10 mouse cellular contexts compared by ENCODE assay signal in the genomic region with DNA sequence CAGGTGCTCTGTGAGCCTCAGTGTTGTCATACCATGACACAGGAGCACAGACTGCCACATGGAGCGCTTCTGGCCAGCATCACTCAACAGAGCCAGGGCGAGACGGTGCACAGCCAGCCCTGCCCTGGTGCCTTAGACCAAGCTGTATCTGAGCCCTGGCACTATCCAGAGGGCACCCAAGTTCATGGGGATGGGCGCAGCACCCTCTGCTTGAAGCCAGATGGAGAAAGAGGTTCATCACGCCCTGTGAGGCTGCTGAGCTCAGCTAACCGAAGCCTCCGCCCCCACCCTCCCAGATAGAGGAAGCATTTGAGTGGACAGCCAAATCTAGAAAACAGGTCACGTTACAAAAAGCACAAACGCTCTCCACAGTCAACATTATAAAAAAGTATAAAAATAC. TPM values are rescaled to one million over a fixed set of nuclear protein-coding genes. Genes with fewer than 3 reads are reported as not detected.
DNase-seq lines count a peak whose midpoint lies in the region; ATAC-seq and TF ChIP-seq lines count a peak whose summit lies in the region.
"Had no signal": no experiment of that assay in that cellular context is flagged by ENCODE, and none has a peak within 500 bp of the region (broad histone marks: within the 10 kb centered on the region; RNA-seq: fewer than 3 reads in every experiment).

No protein-coding gene starts in this region.

- TF ChIP-seq CTCF in cerebellum, adult 2 months (IDR thresholded peaks at IDR 0.05; ENCODE audit: borderline replicate concordance, insufficient read depth, low read depth, low read length), result no peak

- H3K36me3 ChIP-seq in kidney, embryonic 15.5 days, result peaks cover 75% of the 10 kb centered on the region
- peaks cover 22% of the 10 kb centered on the region; the same call in 1 of the 2 replicates for H3K36me3 ChIP-seq in heart, embryonic 15.5 days

- H3K9ac ChIP-seq in kidney, embryonic 15.5 days, result no peak overlapping the region
- no peak overlapping the region for H3K9ac ChIP-seq in heart, embryonic 15.5 days
- H3K9ac ChIP-seq: hindbrain, embryonic 14.5 days; lung, embryonic 15.5 days had no signal

- H3K27ac ChIP-seq in cerebellum, adult 2 months (ENCODE audit: insufficient read depth, low read length), result peak overlapping the region; percentile 15; the same call in 1 of the 2 replicates
- peak overlapping the region; percentile 45; the same call in 1 of the 2 replicates for H3K27ac ChIP-seq in kidney, embryonic 15.5 days
- H3K27ac ChIP-seq in heart, embryonic 15.5 days, result peak overlapping the region; percentile 49
- H3K27ac ChIP-seq: hindbrain, embryonic 14.5 days had no signal

- no peaks in the 10 kb centered on the region for H3K9me3 ChIP-seq in kidney, embryonic 15.5 days (replicated peaks)
- no peaks in the 10 kb centered on the region for H3K9me3 ChIP-seq in heart, embryonic 15.5 days (replicated peaks)
- H3K9me3 ChIP-seq: lung, embryonic 15.5 days had no signal

- WGBS in cerebellum, adult 2 months, result 21% methylated on average over 9 of the region's 9 CpGs
- WGBS in kidney, embryonic 15.5 days, result 59% methylated on average over 9 of the region's 9 CpGs
- WGBS in heart, embryonic 15.5 days, result 44% methylated on average over 9 of the region's 9 CpGs

- H3K4me3 ChIP-seq in cerebellum, adult 2 months (replicated peaks; ENCODE audit: insufficient read depth, low read depth, low read length), result no peak overlapping the region
- no peak overlapping the region for H3K4me3 ChIP-seq in kidney, embryonic 15.5 days (replicated peaks)
- H3K4me3 ChIP-seq in heart, embryonic 15.5 days, result no peak overlapping the region
- H3K4me3 ChIP-seq: lung, embryonic 15.5 days had no signal

- no peak for DNase-seq in cerebellum, adult 2 months
- no peak for DNase-seq in cerebellum, postnatal 4 days (ENCODE audit: low spot score in 2 of 2)
- DNase-seq in kidney, adult 11 months, result no peak
- peak; percentile 77 for DNase-seq in MN1 (ENCODE audit: low spot score)
- DNase-seq in natural killer cell, adult 2 months (ENCODE audit: low spot score in 2 of 2), result no peak
- no peak for DNase-seq in urinary bladder, postnatal 4 days (ENCODE audit: low spot score in 2 of 2)

- peaks cover 37% of the 10 kb centered on the region for H3K4me1 ChIP-seq in cerebellum, adult 2 months (ENCODE audit: control insufficient read depth, insufficient read depth, low read length)
- peaks cover 54% of the 10 kb centered on the region for H3K4me1 ChIP-seq in kidney, embryonic 15.5 days
- peaks cover 76% of the 10 kb centered on the region for H3K4me1 ChIP-seq in heart, embryonic 15.5 days (replicated peaks)

- H3K4me2 ChIP-seq in kidney, embryonic 15.5 days, result no peak overlapping the region
- no peak overlapping the region for H3K4me2 ChIP-seq in heart, embryonic 15.5 days
- H3K4me2 ChIP-seq: hindbrain, embryonic 14.5 days; lung, embryonic 15.5 days had no signal

- H3K27me3 ChIP-seq in cerebellum, adult 2 months (ENCODE audit: control insufficient read depth, insufficient read depth, low read length), result no peaks in the 10 kb centered on the region
- no peaks in the 10 kb centered on the region for H3K27me3 ChIP-seq in kidney, embryonic 15.5 days
- no peaks in the 10 kb centered on the region for H3K27me3 ChIP-seq in heart, embryonic 15.5 days
- H3K27me3 ChIP-seq: lung, embryonic 15.5 days had no signal

- no peak for TF ChIP-seq POLR2A in cerebellum, adult 2 months (IDR thresholded peaks at IDR 0.05; ENCODE audit: borderline replicate concordance, insufficient read depth, low read length)

- ATAC-seq in kidney, embryonic 15.5 days (replicated peaks; ENCODE audit: low FRiP score), result no peak
- no peak for ATAC-seq in heart, embryonic 15.5 days (replicated peaks; ENCODE audit: insufficient number of reproducible peaks, insufficient read depth, low FRiP score, low read depth)

RNA-seq across cellular contexts. Expression of a gene that starts 6.1 kb away (rescaled TPM):
- 3.1 and 3.4 TPM in 2 replicates for polyA plus RNA-seq in cerebellum, adult 2 months (2012; rRNA removed)
- polyA plus RNA-seq in kidney, embryonic 15.5 days (2015; fragmentation: Nextera tagmentation; extraction: Ambion mirVana), result 340 and 433 TPM in 2 replicates
- 237 and 341 TPM in 2 replicates for polyA plus RNA-seq in heart, embryonic 15.5 days (2015; fragmentation: Nextera tagmentation; extraction: Ambion mirVana)

RNA-seq across cellular contexts. Expression of a gene that starts 29.6 kb away (rescaled TPM):
- polyA plus RNA-seq in cerebellum, adult 2 months (2012; rRNA removed), result 194 and 198 TPM in 2 replicates
- 40.5 and 45.3 TPM in 2 replicates for polyA plus RNA-seq in kidney, embryonic 15.5 days (2015; fragmentation: Nextera tagmentation; extraction: Ambion mirVana)
- 23.4 and 38.8 TPM in 2 replicates for polyA plus RNA-seq in heart, embryonic 15.5 days (2015; fragmentation: Nextera tagmentation; extraction: Ambion mirVana)

RNA-seq across cellular contexts. Expression of a gene that starts 44.0 kb away (rescaled TPM):
- 39.4 and 41.3 TPM in 2 replicates for polyA plus RNA-seq in cerebellum, adult 2 months (2012; rRNA removed)
- polyA plus RNA-seq in kidney, embryonic 15.5 days (2015; fragmentation: Nextera tagmentation; extraction: Ambion mirVana), result 8.5 and 9.5 TPM in 2 replicates
- polyA plus RNA-seq in heart, embryonic 15.5 days (2015; fragmentation: Nextera tagmentation; extraction: Ambion mirVana), result 3.4 and 4.7 TPM in 2 replicates

RNA-seq across cellular contexts. Expression of a gene that starts 55.3 kb away (rescaled TPM):
- polyA plus RNA-seq in cerebellum, adult 2 months (2012; rRNA removed), result 320 and 325 TPM in 2 replicates
- polyA plus RNA-seq in kidney, embryonic 15.5 days (2015; fragmentation: Nextera tagmentation; extraction: Ambion mirVana), result 448 and 457 TPM in 2 replicates
- polyA plus RNA-seq in heart, embryonic 15.5 days (2015; fragmentation: Nextera tagmentation; extraction: Ambion mirVana), result 812 and 965 TPM in 2 replicates

Comparison
In these comparisons a context has a peak if more than half of its experiments do, and no peak if none do; other contexts are left out.
1. RNA of a gene that starts 6.1 kb away (polyA plus RNA-seq): 340 to 433 TPM in kidney, embryonic 15.5 days and 237 to 341 TPM in heart, embryonic 15.5 days; 3.1 to 3.4 TPM in cerebellum, adult 2 months; every median in the first group is over 10 times any median in the second.
2. Peak in every context shown above with its lines, with median percentiles within 50 percentile points of each other: H3K27ac ChIP-seq.